Mouse (Mus musculus): ENCODE measurements at regions not wholly inside any gene's neighbourhood (a gene's known extent, or its start where the extent isn't known, plus 50 kb on each side); places are given as distances from the start of the nearest gene placed in this dataset.

DNA sequence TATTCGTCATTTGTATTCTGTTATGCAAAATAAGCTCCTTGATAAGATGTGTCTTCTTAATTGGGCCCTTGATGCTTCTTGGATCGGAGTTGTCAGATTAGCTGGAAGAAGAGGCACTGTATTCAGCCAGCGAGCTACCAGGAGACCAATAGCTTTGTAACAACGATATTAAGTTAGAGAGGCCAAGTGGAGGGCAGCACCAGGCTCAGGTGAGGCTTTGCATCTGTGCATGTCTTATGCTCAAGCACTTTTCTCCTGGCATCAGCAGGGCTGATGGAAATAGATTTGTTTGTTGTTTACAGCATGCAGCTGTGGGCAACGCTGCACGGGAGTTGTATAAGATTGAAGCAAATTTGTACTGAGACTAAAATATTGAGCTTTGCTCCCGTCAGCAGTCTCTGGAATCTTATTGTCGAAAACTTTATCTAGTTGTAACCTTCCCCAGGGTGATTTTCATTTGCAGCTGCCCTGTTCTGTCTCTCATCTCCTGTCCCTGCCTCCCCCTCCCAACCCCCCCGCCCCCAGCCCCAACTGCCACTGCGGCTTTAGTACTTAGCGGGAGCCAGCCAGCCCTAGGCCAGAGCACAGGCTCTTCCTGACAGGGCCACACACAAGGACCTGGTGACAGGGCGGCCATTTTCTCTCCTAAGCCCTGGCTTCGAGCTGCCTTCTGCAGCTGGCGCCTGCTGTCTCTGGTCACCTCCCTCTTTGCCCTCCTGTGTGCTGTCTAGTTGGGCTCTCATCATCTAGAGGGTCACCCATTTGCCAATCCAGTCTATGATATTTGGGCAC, 247.3 kb downstream of the Tshz3 start:
- no peak for TF ChIP-seq ZC3H11A (IDR thresholded peaks at IDR 0.05; ENCODE audit: borderline replicate concordance, low read depth, low read length)
- TF ChIP-seq HCFC1 (IDR thresholded peaks at IDR 0.05; ENCODE audit: borderline replicate concordance, insufficient read depth, low read length), result no peak
- TF ChIP-seq MAFK (IDR thresholded peaks at IDR 0.05; ENCODE audit: insufficient read depth, low read depth, low read length), result no peak
